Mouse (Mus musculus) natural killer cell, adult 2 months (primary cell): ENCODE data around the gene Hcn1.

Experiments
- DNase-seq, 2 experiments: peaks; one replicate each; pipeline ENCODE4 v3.0.0; 2022; ENCODE audit warnings: low spot score in 2 of 2

The Hcn1 gene

GRCm38 (mm10) chr13:117602181-117602580 is at the start of gene Hcn1:
Hcn1 (plus strand) TSS chr13:117602320.
- DNase-seq: peak in 1 of 2 experiments; percentile 2

- no peak for DNase-seq
These were observed 34.9 kb upstream of the Hcn1 start for GRCm38 (mm10) chr13:117567251-117567650.

- DNase-seq: no peak
These were observed 30.4 kb upstream of the Hcn1 start for GRCm38 (mm10) chr13:117571747-117572146.

DNA sequence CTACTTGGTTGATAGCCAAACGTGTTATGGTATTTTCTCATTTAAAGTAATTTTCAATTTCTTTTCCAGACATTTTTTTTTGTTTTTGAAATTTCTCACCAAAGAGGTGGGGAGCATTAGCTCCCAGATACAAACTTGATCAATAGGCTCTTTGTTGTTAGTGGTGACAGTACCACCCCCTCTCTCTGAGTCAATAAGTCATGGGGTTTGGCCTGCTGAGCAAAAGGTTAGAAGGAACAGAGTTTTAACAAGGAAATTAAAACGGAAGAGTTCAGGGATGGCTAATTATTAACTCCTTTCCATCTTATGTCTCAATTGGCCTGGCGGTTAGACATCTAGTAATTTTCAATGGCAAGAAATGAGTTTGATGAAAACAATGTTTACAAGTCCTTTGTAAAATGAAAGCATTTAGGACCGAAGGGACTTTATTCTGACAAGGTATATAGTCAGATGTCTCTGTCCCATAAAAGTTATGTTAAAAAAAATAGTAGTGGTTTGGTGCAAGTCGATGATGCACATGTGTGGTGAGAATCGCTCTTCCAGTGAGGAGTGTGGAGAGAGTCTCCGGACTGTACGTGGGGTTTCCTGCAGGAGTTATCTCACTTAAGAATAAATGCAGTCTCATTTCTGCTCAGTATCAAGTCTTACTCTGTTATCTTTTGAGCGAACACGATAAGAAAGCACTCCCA is 7.5 kb upstream of the Hcn1 start:
- DNase-seq: no peak

GRCm38 (mm10) chr13:117595183-117595532 is 7.0 kb upstream of the Hcn1 start:
- DNase-seq: no peak

DNA sequence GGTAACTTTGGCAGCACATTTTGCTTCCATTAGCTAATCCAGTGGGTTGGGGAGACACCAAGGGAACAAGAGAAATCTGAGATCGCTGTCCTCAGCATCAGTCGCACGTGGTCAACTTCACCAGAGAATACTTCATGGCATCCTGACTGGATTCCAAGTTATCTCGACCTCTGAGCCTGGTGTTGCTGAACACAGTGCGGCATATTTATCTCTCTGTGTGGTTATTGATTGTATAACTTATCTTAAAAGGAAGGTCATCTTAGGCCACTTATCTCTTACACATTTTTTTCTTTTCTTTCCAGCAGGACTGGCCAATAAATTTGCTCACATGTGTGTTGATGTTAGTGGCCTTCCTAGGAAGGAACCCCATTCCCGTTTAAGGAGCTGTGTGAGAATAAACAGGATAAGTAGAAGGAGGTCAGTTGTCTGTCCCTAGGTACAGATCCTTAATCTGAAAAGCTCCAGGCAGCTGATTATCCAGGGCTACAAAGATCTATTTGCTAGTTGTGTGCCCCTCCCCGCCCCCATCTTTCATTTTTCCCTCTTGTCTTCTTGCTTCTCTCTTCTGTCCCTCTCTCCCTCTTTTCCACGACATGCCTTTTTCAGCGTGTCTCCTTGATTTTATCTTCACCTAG is 672 bp upstream of the Hcn1 start:
- DNase-seq: no peak

DNA sequence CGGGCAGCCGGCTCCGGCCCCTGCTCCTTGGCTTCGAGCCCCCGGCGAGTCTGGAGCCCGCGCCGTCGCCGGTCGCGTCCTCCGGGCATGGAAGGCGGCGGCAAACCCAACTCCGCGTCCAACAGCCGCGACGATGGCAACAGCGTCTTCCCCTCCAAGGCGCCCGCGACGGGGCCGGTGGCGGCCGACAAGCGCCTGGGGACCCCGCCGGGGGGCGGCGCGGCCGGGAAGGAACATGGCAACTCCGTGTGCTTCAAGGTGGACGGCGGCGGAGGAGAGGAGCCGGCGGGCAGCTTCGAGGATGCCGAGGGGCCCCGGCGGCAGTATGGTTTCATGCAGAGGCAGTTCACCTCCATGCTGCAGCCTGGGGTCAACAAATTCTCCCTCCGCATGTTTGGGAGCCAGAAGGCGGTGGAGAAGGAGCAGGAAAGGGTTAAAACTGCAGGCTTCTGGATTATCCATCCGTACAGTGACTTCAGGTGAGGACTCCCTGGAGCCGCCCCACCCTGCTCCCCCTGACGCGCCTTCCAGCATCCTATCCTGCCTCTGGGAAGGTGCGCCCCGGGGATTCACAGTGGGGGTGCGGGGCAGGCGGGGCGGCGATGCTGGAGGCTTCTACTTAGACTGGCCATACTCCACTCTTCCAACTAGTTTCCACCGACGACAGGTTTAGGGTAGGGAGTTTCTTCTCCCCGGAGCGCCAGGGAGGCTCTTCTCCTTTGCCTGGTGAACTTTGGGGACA is 668 bp downstream of the Hcn1 start:
- no peak for DNase-seq

GRCm38 (mm10) chr13:117603421-117603820 is 1.3 kb downstream of the Hcn1 start:
- no peak for DNase-seq

DNA sequence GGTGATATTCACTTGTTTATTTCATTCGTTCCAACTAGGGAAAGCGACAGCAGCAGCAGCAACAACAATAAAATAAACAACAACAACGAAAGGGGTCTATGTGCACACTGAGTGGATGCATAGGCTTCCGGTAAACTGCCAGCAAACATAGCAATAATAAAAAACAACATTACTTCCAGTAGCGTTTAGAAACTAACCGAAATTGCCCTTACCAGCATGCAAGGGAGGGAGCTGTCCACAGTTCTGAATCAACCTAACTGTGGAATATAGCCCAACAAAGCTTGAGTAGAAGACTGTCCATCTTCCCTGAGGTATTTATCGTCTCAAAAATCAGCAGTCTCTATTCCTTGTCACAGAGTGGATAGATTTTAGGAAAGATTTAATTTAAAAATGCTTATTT is 2.0 kb downstream of the Hcn1 start:
- no peak for DNase-seq

DNA sequence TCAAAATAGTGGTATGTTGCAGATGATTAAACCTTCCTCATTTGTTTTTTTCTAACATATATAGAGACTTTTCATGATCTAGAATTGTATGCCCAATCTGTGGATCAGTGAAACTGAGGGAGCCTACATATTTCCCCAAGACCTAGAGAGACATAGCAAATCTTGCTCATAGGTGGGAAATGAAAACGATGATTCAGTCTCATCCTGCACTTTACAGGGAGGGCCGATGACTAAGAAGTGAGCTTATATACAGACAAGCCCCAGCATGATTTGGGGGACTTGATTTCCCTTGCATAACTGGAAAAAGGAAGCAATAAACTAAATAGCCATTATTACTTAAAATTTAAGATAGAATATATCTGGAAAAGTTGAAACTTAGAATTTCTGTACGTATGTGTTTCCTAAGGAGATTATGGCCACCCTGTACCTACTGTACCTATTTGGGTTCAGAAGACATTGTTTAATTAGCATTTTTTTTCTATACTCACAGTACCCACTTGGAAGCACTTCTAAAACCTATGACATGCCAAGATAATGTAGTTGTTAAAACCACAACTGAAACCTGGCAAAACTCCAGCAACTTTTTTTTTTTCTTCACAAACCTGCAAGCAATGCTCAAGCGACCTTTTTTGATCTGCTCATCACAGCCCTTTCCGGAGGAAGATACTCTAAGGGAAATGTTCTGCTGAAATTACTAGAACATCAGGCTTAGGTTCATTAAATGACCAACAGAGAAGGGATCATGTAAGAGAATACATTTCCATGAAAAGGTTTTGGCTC is 3.0 kb downstream of the Hcn1 start:
- no peak for DNase-seq

- no peak for DNase-seq
These were observed 9.8 kb downstream of the Hcn1 start for GRCm38 (mm10) chr13:117611881-117612280.

DNA sequence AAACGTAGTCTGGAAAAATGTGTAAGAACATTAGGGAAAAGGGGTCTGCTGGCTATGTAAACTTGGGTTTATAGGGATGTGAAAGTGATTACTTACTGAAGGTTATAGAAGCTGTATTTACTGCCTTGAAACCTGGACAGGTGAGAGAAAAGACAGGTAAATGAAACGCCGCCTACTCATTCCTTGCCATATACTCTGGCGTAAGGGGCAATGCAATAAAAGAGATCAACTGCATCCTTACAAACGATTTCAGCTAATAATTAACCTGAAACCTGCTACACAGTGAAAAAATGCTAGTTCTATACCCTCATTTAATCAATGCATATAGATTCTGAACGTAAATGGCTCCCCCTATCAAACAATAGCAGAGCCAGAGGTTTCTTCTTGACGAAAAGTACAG is 17.4 kb downstream of the Hcn1 start:
- no peak for DNase-seq

DNA sequence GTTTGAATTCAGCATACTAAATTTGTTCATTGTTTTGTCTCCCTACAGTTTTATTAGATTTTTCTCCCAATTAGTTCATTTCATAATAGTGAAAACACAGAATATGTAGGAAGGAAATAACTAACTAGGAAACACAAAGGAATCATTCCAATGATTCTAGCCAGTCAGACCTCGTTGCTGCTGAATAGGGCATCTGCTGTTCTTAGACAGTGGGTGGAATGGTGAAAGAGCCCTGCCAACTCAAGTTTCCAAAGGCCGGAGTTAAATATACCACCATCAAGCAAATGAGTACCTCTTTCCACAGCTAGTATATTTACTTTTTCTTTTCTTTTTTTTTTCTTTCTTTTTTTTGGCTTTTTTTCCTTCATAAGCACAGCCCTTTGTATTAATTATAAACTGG is 55.4 kb downstream of the Hcn1 start:
- DNase-seq: no peak

GRCm38 (mm10) chr13:117658414-117659175 is 56.5 kb downstream of the Hcn1 start:
- DNase-seq: no peak

GRCm38 (mm10) chr13:117659511-117659910 is 57.4 kb downstream of the Hcn1 start:
- no peak for DNase-seq

GRCm38 (mm10) chr13:117662661-117663060 is 60.5 kb downstream of the Hcn1 start:
- no peak for DNase-seq

GRCm38 (mm10) chr13:117669303-117669702 is 67.2 kb downstream of the Hcn1 start:
- DNase-seq: no peak

DNA sequence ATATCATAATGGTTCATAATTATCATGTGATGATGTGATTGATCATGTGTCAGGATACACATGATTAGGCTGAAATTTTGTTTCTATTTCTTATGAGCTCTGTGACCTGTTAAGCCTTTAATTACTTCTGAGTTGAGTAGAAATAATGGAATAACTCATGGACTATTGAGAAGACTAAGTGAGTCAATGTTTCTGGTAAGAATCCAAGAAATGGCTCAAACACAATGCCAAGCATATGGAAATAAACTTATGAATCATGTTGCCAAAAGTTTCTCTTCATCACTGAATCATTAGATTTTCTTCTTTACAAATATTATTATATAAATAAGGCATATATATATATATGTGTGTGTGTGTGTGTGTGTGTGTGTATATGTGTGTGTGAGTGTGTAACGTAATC is 69.7 kb downstream of the Hcn1 start:
- DNase-seq: no peak

GRCm38 (mm10) chr13:117676418-117676817 is 74.3 kb downstream of the Hcn1 start:
- no peak for DNase-seq

DNA sequence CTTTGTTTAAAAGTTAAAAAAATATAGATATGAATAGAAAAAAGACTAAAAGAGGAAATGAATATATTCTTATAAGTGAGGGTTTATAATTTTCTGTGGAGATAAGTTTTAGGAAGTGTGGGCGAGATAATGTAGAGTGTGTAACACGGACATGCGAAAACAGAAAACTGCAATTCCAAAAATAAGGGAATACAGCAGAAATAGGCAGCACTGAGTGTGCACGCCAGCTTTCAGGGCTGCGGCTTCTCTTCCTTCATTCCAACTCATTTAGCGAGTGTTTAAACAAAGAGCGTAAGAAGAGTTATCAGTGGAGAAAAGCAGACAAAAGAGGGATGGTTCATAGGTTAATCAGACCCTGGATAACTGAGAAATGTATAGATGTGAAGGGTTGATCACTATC is 85.5 kb downstream of the Hcn1 start:
- no peak for DNase-seq

- no peak for DNase-seq
These were observed 92.7 kb downstream of the Hcn1 start for GRCm38 (mm10) chr13:117694729-117695332.
